Mouse (Mus musculus) left cerebral cortex, adult 8-10 months (tissue): ENCODE measurements around the gene Paqr8. TPM values are rescaled to one million over a fixed set of nuclear protein-coding genes. Genes with fewer than 3 reads are reported as not detected.

Experiments
- DNase-seq, 2 experiments: peaks; one replicate each; pipeline ENCODE4 v3.0.0; 2022; ENCODE audit warnings: low spot score in 2 of 2
- total RNA-seq, 4 experiments: library from RNA; stranded (reverse); gene quantifications; 2 replicates each; pipeline ENCODE4 v1.2.4; 2022

The Paqr8 gene
- total RNA-seq, 4 experiments from 2014 or later = 90.4 to 114 (median 108) TPM

GRCm38 (mm10) chr1:20973389-20973788 is 83.0 kb downstream of the Paqr8 start:
- no peak for DNase-seq

GRCm38 (mm10) chr1:20974341-20975135 is 84.1 kb downstream of the Paqr8 start:
- no peak for DNase-seq

DNA sequence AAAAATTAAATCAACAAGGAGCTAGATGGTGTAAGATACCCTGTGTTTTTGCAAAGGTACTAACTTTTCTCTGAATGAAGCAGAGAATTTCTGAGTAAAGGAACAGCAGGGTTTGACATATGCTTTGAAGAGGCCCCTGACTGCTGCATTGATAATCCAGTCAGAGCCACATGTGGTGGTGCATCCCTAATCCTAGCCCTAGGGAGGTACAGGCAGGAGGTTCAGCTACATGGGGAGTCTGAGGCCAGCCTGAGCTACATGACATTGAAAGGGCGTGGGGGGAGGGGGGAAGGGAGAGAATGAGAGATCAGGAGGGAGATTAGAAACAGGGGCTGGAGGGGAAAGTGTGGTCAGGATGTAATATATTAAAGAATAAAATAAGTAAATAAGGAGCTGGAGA is 90.1 kb downstream of the Paqr8 start:
- DNase-seq = no peak

DNA sequence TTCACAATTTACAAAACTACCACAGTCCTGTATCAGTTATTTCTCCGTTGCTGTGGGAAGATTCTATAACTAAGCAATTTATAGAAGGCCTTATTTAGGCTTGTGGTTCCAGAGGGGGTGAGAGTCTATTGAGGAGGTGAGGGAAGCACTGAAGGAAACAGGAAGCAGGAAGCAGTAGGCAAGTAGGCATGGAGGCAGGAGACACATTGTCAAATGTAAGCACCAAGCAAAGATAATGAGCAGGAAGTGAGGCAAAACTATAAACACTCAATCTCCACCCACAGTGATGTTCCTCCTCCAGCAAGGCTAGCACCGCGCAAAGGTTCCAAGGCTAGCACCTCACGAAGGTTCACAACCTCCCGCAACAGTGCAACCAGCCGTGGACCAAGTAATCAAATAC is 91.4 kb downstream of the Paqr8 start:
- DNase-seq = no peak

GRCm38 (mm10) chr1:20984103-20984502 is 93.7 kb downstream of the Paqr8 start:
- DNase-seq = no peak

GRCm38 (mm10) chr1:20984582-20984981 is 94.2 kb downstream of the Paqr8 start:
- DNase-seq = no peak

DNA sequence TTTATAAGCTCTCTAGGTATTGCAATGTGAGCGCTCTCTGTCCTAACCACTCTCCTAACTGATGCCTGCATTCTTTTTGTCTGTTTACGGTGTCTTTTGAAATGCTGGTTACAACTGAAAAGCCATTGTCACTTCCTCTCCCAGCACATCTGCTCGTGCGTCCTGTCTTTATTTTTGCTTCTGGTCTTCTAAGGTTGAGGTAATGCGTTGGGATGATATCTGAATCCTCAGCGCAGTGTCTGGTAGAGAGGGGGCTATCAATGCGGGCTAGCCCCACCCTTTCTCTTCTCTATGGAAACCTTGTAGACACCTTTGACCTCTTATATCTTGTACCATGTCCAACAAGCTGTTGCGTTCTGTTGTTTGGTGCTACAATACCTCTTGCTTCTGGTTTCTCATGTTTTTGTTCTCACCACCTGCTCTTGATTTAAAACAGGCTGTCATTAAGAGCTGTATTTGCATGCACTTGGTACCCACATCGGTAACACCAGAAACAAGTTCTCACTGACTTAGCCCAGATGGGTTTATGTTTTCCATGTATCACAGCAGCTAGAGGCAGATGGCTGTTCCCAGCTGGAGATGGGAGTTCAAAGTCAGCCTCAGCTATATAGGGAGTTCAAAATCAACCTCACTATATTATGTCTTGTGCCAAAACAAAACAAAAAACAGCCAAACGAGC is 96.1 kb downstream of the Paqr8 start:
- no peak for DNase-seq

Other genes with a start within 250 kb of the Paqr8 start
- not detected for gene Il17a, start 159.7 kb upstream of the Paqr8 start, total RNA-seq
- gene Il17f, start 100.0 kb upstream of the Paqr8 start, total RNA-seq = under 1 TPM in 1 of 4 experiments, not detected in 3; 0.55 TPM
- 1 to 10 TPM; 2.7 to 5.1 (median 4.4) TPM for gene Mcm3, start 70.3 kb upstream of the Paqr8 start, total RNA-seq
- gene Efhc1, start 61.0 kb downstream of the Paqr8 start, total RNA-seq = 1 to 10 TPM; 1.2 to 2.5 (median 2.3) TPM
- 1 to 10 TPM; 1.3 to 2.1 (median 1.4) TPM for gene Tram2, start 188.6 kb downstream of the Paqr8 start, total RNA-seq